Mouse (Mus musculus) left cerebral cortex, postnatal 25 days (tissue): ENCODE data around the gene Fut8. TPM values are rescaled to one million over a fixed set of nuclear protein-coding genes. Genes with fewer than 3 reads are reported as not detected.
A peak's percentile ranks its signal among the peaks of the same experiment; 100 is the strongest.

Source experiments
- DNase-seq, 2 experiments: peaks; one replicate each; pipeline ENCODE4 v3.0.0; 2022; ENCODE audit warnings: low spot score in 2 of 2, mixed read lengths in 1 of 2
- intact Hi-C: fragments of 180-260 bp; cut with DNase I; formaldehyde crosslinking; loops from one replicate; pipeline ENCODE4 v1.15.1; 2025
- total RNA-seq, 2 experiments: library from RNA; stranded (reverse); gene quantifications; 2 replicates each; pipeline ENCODE4 v1.2.3; 2021

The Fut8 gene
- total RNA-seq, result 10 to 100 TPM; 66.2 to 72.1 TPM

GRCm38 (mm10) chr12:77237950-77238530, at the start of gene Fut8:
Gene Fut8 (plus strand): TSS chr12:77238125.
- intact Hi-C loops, result loop anchor here (2.0 to 10.0 kb wide), 6 partner anchors 189 to 854 kb away; no protein-coding TSS in a partner anchor
- DNase-seq, result peak; percentile 87 to 94

DNA sequence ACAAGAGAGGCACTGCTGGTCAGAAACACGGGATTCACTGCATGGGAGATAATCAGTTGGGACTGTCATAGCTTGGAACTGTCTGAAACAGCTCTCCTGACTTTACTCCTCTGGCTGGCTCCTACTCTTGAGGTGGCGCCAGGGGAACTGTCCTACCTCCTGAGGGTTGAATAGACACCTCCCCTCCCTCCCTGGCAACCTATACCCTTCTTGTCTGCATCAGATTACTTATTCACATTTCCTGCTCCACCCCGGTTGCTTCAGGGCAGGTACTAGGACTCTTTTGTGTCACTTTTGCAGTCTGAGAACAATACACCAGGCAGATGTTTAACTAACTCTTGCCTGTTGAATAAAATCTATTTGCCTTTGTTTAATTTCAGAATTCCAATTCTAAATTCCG, 48.8 kb upstream of the Fut8 start:
- DNase-seq, result no peak
- intact Hi-C loops, result no loop called here

DNA sequence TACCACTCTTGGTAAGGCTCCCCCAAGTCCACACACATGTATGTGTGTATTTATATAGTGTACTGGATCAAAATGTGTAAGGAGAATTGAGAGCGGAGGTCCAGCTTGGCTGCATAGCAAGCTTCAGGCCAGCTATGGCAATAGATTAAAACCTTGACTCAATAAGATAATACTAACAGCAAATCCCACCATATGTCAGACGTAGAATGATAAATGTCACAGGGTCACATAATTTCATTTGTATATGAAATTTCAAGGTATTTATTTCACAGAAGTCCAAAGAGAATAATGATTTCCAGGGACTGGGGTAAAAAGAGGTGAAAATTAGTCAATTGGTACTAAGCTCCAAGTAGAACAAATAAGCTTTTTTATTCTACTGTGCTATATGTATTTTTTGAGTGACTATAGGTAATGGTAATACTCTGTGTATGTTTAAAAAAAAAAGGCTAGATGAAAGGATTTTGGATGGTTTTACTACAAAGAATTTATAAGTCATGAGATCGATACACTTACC, 47.9 kb upstream of the Fut8 start:
- intact Hi-C loops, result no loop called here

DNA sequence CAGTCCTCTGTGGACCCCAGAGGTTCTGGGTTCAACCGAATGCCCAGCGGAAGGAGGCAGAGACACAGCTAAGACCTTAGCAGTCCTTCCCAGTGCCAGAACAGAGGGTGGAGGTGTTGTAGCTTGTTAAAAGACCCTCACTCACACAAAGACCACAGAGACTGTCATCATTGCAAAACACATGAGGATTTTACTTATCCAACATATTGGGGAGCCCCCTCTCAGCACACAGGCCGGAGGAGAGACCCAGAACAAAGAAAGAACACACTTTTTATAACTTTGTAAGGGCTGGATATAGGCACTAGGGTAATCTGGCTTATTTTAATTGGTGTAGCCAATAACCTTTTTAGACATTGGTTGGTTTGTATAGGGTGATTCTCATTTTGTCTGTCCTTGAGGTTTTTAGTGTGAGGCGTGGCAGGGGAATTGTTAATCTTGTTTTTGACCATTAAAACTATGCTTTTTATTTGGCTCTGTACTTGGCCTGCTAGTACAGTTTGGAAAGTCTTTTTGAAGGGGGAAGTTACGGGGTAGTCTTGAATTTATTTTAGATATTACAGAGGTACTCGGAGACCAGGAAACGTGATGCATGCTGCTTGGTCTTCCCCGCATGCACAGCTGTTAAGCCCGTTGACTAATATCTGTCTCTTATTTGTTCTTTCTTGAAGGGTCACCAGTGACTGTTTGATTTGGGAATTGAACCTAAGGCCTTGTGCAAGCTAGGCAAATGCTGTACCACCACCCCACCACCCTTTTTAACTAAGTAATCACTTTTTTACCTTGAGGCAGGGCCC, 46.2 kb upstream of the Fut8 start:
- intact Hi-C loops, result no loop called here
- DNase-seq, result no peak

More for the DNA sequence above, 47.9 kb upstream of the Fut8 start:
- DNase-seq, result no peak

DNA sequence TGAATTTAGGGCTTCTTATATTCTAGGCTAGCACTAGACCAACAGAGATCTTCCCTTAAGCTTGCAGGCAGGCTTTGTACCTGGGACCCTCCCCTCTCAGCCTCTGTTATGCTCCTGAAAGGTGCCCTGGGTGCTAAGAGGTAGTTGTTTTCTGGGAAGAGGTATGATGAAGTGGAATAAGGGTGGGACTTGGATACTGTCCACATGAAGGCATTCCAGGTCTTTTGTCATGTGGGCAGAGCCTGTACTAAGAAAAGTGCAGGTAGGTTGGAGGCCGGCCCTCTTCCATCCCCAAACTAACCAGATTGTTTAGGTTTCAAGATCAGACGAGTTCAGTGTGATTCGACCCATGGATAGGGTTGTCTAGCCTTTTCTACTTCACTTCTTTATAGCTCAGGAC, 45.2 kb upstream of the Fut8 start:
- intact Hi-C loops, result no loop called here
- DNase-seq, result no peak

DNA sequence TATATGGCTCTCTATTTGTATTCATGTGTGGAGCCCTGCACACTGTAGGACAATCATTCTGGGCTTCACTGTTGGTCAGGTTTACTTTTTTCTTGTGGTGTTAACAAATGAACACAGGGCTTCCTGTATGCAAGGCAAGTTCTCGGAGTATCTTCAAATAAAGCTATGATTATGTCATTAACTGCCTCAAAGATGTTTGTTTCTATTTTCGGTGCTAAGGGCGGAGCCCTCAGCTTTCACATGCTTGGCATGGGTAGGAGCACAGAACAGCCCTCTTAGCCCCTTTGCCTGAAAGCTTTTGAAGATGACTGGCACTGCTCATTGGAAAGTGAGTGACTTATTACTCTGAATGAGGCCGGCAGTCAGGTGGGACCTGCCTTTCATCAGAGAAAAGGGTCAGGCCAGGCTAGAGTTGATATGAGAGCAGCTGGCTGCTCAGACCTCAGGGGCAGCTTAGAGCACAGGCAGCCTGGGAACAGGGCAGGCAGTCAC, 44.7 kb upstream of the Fut8 start:
- DNase-seq, result no peak
- intact Hi-C loops, result no loop called here

DNA sequence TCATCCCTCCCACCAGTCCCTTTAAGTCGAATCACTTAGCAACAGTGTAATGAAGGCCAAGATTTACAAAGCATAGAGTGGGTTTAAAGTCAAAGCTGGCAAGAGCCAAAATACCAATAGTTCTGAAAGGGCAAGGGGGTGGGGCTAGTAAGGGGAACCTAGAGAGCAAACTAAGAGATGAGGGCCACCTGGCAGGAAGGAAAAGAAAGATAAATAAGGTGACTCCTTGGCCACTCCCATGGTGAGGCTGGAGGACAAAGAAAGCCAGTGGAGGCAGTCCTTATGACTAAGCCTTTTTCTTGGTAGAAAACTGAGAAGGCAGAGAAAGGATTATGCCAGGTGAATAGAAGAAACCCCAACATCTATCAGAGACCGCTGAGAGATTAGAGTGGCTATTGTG, 42.9 kb upstream of the Fut8 start:
- intact Hi-C loops, result no loop called here
- no peak for DNase-seq

GRCm38 (mm10) chr12:77196529-77197095, 41.3 kb upstream of the Fut8 start:
- no peak for DNase-seq
- intact Hi-C loops, result no loop called here

GRCm38 (mm10) chr12:77197121-77197599, 40.8 kb upstream of the Fut8 start:
- no peak for DNase-seq
- intact Hi-C loops, result no loop called here

GRCm38 (mm10) chr12:77198253-77198652, 39.7 kb upstream of the Fut8 start:
- DNase-seq, result no peak
- intact Hi-C loops, result no loop called here

GRCm38 (mm10) chr12:77201461-77202143, 36.3 kb upstream of the Fut8 start:
- DNase-seq, result no peak
- intact Hi-C loops, result no loop called here

- intact Hi-C loops, result no loop called here
- no peak for DNase-seq
Measured at GRCm38 (mm10) chr12:77203136-77203535, 34.8 kb upstream of the Fut8 start.

DNA sequence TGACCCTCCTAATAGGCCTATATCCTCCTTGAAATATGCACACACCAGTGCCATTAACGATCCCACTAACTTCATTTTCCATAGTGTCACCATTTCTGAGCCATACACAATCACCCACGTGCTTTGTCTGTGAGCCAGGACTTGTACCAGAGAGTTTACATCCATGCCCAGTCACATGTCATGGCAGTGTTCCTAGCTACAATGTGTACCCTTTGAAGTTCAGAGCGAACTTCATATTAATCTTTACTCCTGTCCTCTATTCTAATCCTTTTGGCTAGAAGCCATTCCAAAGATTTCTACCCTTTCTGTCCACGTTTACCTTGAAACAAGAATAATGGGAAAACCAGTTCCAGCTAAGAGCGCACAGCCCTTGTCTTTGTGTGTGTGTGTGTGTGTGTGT, 31.1 kb upstream of the Fut8 start:
- intact Hi-C loops, result no loop called here
- no peak for DNase-seq

- no peak for DNase-seq
- intact Hi-C loops, result no loop called here
Measured at GRCm38 (mm10) chr12:77208056-77208455, 29.9 kb upstream of the Fut8 start.

DNA sequence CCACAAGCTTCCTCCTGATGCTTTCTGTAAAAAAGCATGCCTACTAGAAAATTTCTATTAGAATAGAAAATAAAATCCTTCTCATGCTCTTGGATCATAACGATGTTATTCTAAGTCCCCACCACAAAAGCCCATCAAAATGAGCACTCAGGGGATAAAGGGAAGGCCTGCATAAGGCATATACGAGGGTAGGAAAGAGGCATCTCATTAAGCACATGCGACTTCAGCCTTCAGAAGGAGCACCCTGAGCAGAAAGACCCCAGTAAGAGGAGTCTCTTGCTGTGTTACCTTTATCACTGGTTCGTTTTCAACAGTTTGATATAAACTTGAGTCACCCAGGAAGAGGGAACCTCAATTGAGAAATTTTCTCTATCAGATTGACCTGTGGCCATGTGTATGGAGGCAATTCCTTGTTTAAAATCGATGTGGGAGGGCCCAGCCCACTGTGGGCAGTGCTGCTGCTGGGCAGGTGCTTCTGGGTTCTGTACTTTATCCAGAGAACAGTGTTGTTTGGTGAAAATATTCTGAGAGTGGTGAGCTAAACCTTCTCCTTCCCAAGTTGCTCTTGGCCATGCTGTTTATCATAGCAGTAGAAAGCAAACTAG, 29.2 kb upstream of the Fut8 start:
- no peak for DNase-seq
- intact Hi-C loops, result no loop called here

DNA sequence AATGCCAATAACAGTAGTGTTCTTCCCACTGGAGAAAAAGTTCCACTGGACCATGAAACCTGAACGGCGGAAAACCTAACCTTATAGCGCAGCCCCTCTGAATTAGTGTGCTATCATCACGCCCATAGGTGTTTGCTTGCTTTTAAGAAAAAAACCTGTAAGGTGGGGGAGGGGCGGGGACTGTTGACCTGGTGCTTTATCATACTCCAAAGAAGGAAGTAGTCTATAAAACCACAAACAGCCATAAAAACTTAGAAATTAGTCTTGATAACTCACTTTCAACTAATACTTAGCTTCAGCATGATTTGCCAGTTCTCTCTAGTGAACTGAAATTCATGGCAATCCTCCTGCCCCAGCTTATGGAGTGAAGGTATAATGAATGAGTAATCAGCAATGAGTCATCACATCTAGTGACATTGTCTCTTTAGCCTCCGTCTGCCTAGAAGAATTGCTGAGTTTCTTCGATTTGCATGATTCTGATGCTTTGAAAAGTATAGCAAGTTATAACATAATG, 26.2 kb upstream of the Fut8 start:
- no peak for DNase-seq
- intact Hi-C loops, result no loop called here

DNA sequence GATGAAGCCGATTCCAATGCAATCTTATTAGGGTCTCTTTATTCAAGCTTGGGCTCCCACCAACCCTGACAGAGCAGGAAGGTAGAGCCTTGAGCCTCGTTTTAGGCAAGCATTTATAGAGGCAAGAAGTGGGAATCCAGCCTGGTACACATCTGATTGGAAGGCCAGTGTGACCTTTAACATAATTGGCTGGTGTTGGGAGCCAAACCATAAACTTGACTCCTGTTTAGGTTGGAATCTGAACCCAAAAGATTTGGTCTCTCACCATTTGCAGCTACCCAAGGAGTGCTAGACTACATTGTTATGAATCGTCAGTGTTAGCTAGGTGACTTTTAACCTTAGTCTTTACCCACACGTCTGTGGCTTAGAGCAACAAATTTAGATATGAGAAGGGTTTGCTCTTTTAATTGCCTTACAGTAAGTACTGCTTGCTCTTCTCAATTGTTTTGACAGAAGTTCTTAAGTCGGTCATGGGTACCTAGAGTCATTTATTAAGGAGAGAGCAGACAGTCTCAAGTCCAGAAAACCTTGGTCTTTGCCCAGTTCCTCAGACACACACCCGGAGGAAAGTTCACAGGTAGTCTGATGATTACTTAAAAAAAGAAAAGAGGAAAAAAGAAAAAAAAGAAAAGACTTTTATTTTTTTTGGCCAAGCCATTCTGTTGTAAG, 23.9 kb upstream of the Fut8 start:
- intact Hi-C loops, result no loop called here
- no peak for DNase-seq

DNA sequence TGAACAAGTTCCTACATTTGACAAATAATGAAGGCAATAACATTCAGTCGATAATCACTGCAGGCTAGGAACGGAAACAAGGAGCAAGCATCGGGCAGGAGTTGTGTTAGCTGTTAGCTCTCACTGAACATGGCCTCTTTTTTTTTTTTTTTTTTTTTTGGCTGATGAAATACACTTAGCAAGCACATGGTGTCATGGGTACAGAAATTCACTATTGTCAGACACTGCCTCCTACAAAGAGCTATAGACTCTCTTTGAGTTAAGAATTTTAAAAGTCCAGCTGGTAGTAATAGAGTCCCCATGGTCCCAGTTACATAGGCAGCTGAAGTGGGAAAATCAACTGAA, 23.4 kb upstream of the Fut8 start:
- no peak for DNase-seq
- intact Hi-C loops, result no loop called here
